Mouse (Mus musculus) kidney, adult 2 months (tissue): ENCODE results near the gene Nfatc2ip. TPM values are rescaled to one million over a fixed set of nuclear protein-coding genes. Genes with fewer than 3 reads are reported as not detected.

Source experiments
- DNase-seq: peaks from one replicate; pipeline ENCODE4 v3.0.0; 2021
- H3K27ac ChIP-seq: fragments of 200-500 bp; 2 replicates; pipeline ENCODE4 v1.5.1; 2012; ENCODE audit warnings: low read depth, low read length, control low read depth, inconsistent platforms; ENCODE audit not compliant: insufficient read depth
- H3K27me3 ChIP-seq: fragments of 200-500 bp; replicated peaks from 2 replicates; pipeline ENCODE4 v1.6.1; 2012; ENCODE audit warnings: mild to moderate bottlenecking, moderate library complexity, low read length, inconsistent platforms; ENCODE audit not compliant: control insufficient read depth, insufficient read depth
- H3K36me3 ChIP-seq: fragments of 200-500 bp; 2 replicates; pipeline ENCODE4 v1.6.1; 2012; ENCODE audit warnings: mild to moderate bottlenecking, moderate library complexity, low read length, inconsistent platforms; ENCODE audit not compliant: control insufficient read depth, insufficient read depth
- H3K4me1 ChIP-seq: fragments of 200-500 bp; 2 replicates; pipeline ENCODE4 v1.6.1; 2011; ENCODE audit warnings: low read length; ENCODE audit not compliant: control insufficient read depth, insufficient read depth
- H3K4me3 ChIP-seq: fragments of 200-500 bp; 2 replicates; pipeline ENCODE4 v1.5.1; 2011; ENCODE audit warnings: mild to moderate bottlenecking, low read depth, low read length, control low read depth; ENCODE audit not compliant: insufficient read depth
- CTCF ChIP-seq: fragments of 200-500 bp; conservative IDR thresholded peaks from 2 replicates; pipeline ENCODE4 v1.5.1; 2011; ENCODE audit warnings: low read depth, mild to moderate bottlenecking, control low read depth, low read length, moderate library complexity, mixed read lengths; ENCODE audit not compliant: insufficient read depth, insufficient read length
- POLR2A ChIP-seq: fragments of 200-500 bp; IDR thresholded peaks from one replicate; pipeline ENCODE4 v1.6.1; 2011; ENCODE audit warnings: low read depth, low read length, control low read depth
- WGBS: fragments of 180-500 bp; shearing (Covaris S2); methylation state at CpG from one replicate; pipeline ENCODE4 v1.1.7; 2018; 5-methylcytosine and 5-hydroxymethylcytosine counted together
- polyA plus RNA-seq: library from polyadenylated mRNA; depleted of rRNA; stranded (reverse); fragments of >200 nt; gene quantifications from 2 replicates; pipeline ENCODE4 v1.2.3, GENCODE M21; 2012; rRNA removed

Gene Nfatc2ip
- polyA plus RNA-seq, 1 experiment: 3.9 TPM

DNA sequence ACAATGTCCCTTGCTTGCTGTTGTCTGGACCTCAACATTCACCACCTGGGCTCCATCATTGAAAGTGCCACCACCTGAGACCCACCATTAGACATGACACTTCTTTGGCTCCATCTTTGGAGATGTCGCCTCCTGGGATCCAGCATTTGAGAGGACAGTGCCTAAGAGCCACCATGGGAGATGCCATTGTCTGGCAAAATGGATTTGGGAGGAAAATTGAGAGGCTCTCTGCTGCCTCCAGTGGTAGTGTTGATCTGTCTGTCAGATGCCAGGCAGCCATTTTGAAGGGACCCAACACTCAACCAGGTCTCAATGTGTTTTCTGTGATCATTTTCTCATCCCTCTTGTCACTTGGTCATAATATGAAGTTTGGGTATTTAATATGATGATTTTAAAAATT, 61.0 kb downstream of the Nfatc2ip start:
- Histone ChIP-seq H3K27ac (no peak overlapping the region), H3K27me3 (no peaks in the 10 kb centered on the region), H3K36me3 (no peaks in the 10 kb centered on the region), H3K4me3 (no peak overlapping the region), H3K4me1 (0 out of 2 replicates have a peak, but pooled peaks cover 3% of the 10 kb centered on the region)
- TF ChIP-seq POLR2A (no peak), CTCF (peak; percentile 32; the same call in 1 of the 2 replicates)
- DNase-seq: no peak
- WGBS: 95% methylated on average over 1 of the region's 1 CpGs

Other genes with a start within 250 kb of the Nfatc2ip start
- 119 and 122 TPM in 2 replicates for gene Xpo6, start 196.2 kb downstream of the Nfatc2ip start, polyA plus RNA-seq
- 29.2 and 31.5 TPM in 2 replicates for gene Sbk1, start 124.1 kb downstream of the Nfatc2ip start, polyA plus RNA-seq
- gene Lat, start 27.2 kb downstream of the Nfatc2ip start, polyA plus RNA-seq: 1.9 and 11.8 TPM in 2 replicates
- 102 and 168 TPM in 2 replicates for gene Spns1, start 19.3 kb downstream of the Nfatc2ip start, polyA plus RNA-seq
- gene Cd19, start 18.2 kb upstream of the Nfatc2ip start, polyA plus RNA-seq: 0.48 and 8.4 TPM in 2 replicates
- gene Rabep2, start 32.0 kb upstream of the Nfatc2ip start, polyA plus RNA-seq: 24.7 and 25.7 TPM in 2 replicates
- gene Atp2a1, start 66.4 kb upstream of the Nfatc2ip start, polyA plus RNA-seq: 0.35 and 144 TPM in 2 replicates
- gene Sh2b1, start 78.7 kb upstream of the Nfatc2ip start, polyA plus RNA-seq: 62.8 and 71.7 TPM in 2 replicates
- gene Tufm, start 90.6 kb upstream of the Nfatc2ip start, polyA plus RNA-seq: 219 and 227 TPM in 2 replicates
- gene Atxn2l, start 106.7 kb upstream of the Nfatc2ip start, polyA plus RNA-seq: 70.6 and 90.5 TPM in 2 replicates
- 105 TPM in 2 replicates for gene Eif3c, start 169.7 kb upstream of the Nfatc2ip start, polyA plus RNA-seq
- 1.2 and 1.5 TPM in 2 replicates for gene Apobr, start 188.2 kb upstream of the Nfatc2ip start, polyA plus RNA-seq
- 117 and 120 TPM in 2 replicates for gene Cln3, start 189.1 kb upstream of the Nfatc2ip start, polyA plus RNA-seq
- 0.13 TPM in 1 of 2 replicates, not detected in the other for gene Il27, start 198.2 kb upstream of the Nfatc2ip start, polyA plus RNA-seq
- 29.2 and 36.4 TPM in 2 replicates for gene Nupr1, start 234.1 kb upstream of the Nfatc2ip start, polyA plus RNA-seq